Comparison of ENCODE assay signal across 8 mouse cellular contexts in genomic region chr1:91239112-91239511, GRCm38 (mm10). TPM values are rescaled to one million over a fixed set of nuclear protein-coding genes. Genes with fewer than 3 reads are reported as not detected.
DNase-seq lines count a peak whose midpoint lies in the region; ATAC-seq and TF ChIP-seq lines count a peak whose summit lies in the region.

No protein-coding gene starts in this region.

- no peak overlapping the region for H3K4me2 ChIP-seq in hindbrain, embryonic 14.5 days (replicated peaks)
- H3K4me2 ChIP-seq in CH12.LX (ENCODE audit: insufficient read depth, low read depth, poor library complexity, severe bottlenecking), result no peak overlapping the region
- no peak overlapping the region for H3K4me2 ChIP-seq in stomach, postnatal 0 days (replicated peaks; ENCODE audit: low read depth)

- dilution Hi-C loops in CH12.LX (cut with MboI; ENCODE audit: extremely low pct_ligation_motif_present, extremely low pct_unique_long_range_greater_than_20kb, low sequenced_read_pairs), result no loop called here

- in situ Hi-C loops in CH12.LX (cut with MboI; ENCODE audit: low pct_ligation_motif_present, low pct_unique_long_range_greater_than_20kb, low sequenced_read_pairs), result no loop called here

- ATAC-seq in hindbrain, embryonic 14.5 days (ENCODE audit: low FRiP score), result no peak
- ATAC-seq in stomach, postnatal 0 days (ENCODE audit: low FRiP score, low TSS enrichment), result 0 out of 2 replicates have a peak, but pooled peaks have one; percentile 49

- DNase-seq in hindbrain, embryonic 10.5 days (ENCODE audit: low spot score), result peak; percentile 50
- DNase-seq in hindbrain, embryonic 14.5 days (ENCODE audit: low spot score), result no peak
- peak; percentile 28 for DNase-seq in CH12.LX (ENCODE audit: extremely low read depth)
- peak; percentile 54 to 55 for DNase-seq in cerebellum, postnatal 4 days (ENCODE audit: low spot score in 2 of 2)
- peak; percentile 87 for DNase-seq in heart, embryonic 10.5 days (ENCODE audit: low spot score)
- DNase-seq in left cerebral cortex, postnatal 25 days (ENCODE audit: low spot score in 2 of 2), result peak; percentile 39 to 50
- peak; percentile 41 for DNase-seq in mesoderm, embryonic 11.5 days (ENCODE audit: low read depth, low spot score)
- peak; percentile 58 for DNase-seq in stomach, postnatal 0 days (ENCODE audit: low spot score)

- no peak for TF ChIP-seq EP300 in CH12.LX (IDR thresholded peaks at IDR 0.05; ENCODE audit: low read length)
- TF ChIP-seq EP300 in stomach, postnatal 0 days (optimal IDR thresholded peaks at IDR 0.05), result no peak

- TF ChIP-seq CTCF in CH12.LX (conservative IDR thresholded peaks at IDR 0.05 in 1 of 2, IDR thresholded peaks at IDR 0.05 in 1 of 2; ENCODE audit: low read depth in 2 of 2, low read length in 2 of 2), result peak; percentile 52 to 88
- TF ChIP-seq CTCF in stomach, postnatal 0 days (IDR thresholded peaks at IDR 0.05; ENCODE audit: low read depth), result peak; percentile 85

- peak; percentile 86 for TF ChIP-seq RAD21 in CH12.LX (IDR thresholded peaks at IDR 0.05; ENCODE audit: low read depth, low read length)

- no peak overlapping the region for H3K9ac ChIP-seq in hindbrain, embryonic 14.5 days
- no peak overlapping the region for H3K9ac ChIP-seq in CH12.LX (ENCODE audit: insufficient read depth, low read depth)
- H3K9ac ChIP-seq in stomach, postnatal 0 days (ENCODE audit: low read length), result no peak overlapping the region

- no peaks in the 10 kb centered on the region for H3K36me3 ChIP-seq in hindbrain, embryonic 10.5 days
- no peaks in the 10 kb centered on the region for H3K36me3 ChIP-seq in hindbrain, embryonic 14.5 days (replicated peaks; ENCODE audit: control insufficient read depth, insufficient read depth)
- no peaks in the 10 kb centered on the region for H3K36me3 ChIP-seq in CH12.LX (replicated peaks in 1 of 2; ENCODE audit: control insufficient read depth in 1 of 2, insufficient read depth in 1 of 2, low read length in 1 of 2)
- no peaks in the 10 kb centered on the region for H3K36me3 ChIP-seq in heart, embryonic 10.5 days
- H3K36me3 ChIP-seq in stomach, postnatal 0 days (ENCODE audit: control insufficient read depth, insufficient read depth, low read length), result no peaks in the 10 kb centered on the region

- H3K4me1 ChIP-seq in hindbrain, embryonic 10.5 days (replicated peaks), result no peaks in the 10 kb centered on the region
- no peaks in the 10 kb centered on the region for H3K4me1 ChIP-seq in hindbrain, embryonic 14.5 days (replicated peaks; ENCODE audit: control insufficient read depth, insufficient read depth, low read length)
- peaks cover 4 to 14% of the 10 kb centered on the region in 2 experiments; a peak in 2 of 4 replicates for H3K4me1 ChIP-seq in CH12.LX (ENCODE audit: control insufficient read depth in 1 of 2, insufficient read depth in 2 of 2)
- H3K4me1 ChIP-seq in heart, embryonic 10.5 days, result peaks cover 8% of the 10 kb centered on the region; the same call in 1 of the 2 replicates
- H3K4me1 ChIP-seq in stomach, postnatal 0 days (replicated peaks; ENCODE audit: control insufficient read depth, insufficient read depth), result no peaks in the 10 kb centered on the region

- H3K4me3 ChIP-seq in hindbrain, embryonic 10.5 days, result no peak overlapping the region
- H3K4me3 ChIP-seq in hindbrain, embryonic 14.5 days (replicated peaks; ENCODE audit: low read length), result no peak overlapping the region
- no peak overlapping the region for H3K4me3 ChIP-seq in CH12.LX (replicated peaks in 1 of 3; ENCODE audit: low read depth in 2 of 3, low read length in 2 of 3, poor library complexity in 1 of 3)
- H3K4me3 ChIP-seq in heart, embryonic 10.5 days, result no peak overlapping the region
- no peak overlapping the region for H3K4me3 ChIP-seq in stomach, postnatal 0 days (ENCODE audit: low read depth, low read length)

- H3K27me3 ChIP-seq in hindbrain, embryonic 10.5 days (ENCODE audit: insufficient read depth, poor library complexity, severe bottlenecking), result no peaks in the 10 kb centered on the region
- no peaks in the 10 kb centered on the region for H3K27me3 ChIP-seq in hindbrain, embryonic 14.5 days (ENCODE audit: control insufficient read depth, insufficient read depth, low read length)
- H3K27me3 ChIP-seq in CH12.LX (replicated peaks), result peaks cover 4% of the 10 kb centered on the region
- no peaks in the 10 kb centered on the region for H3K27me3 ChIP-seq in heart, embryonic 10.5 days (ENCODE audit: insufficient read depth, poor library complexity, severe bottlenecking)
- H3K27me3 ChIP-seq in stomach, postnatal 0 days (ENCODE audit: control insufficient read depth, insufficient read depth, low read length), result no peaks in the 10 kb centered on the region

- no peaks in the 10 kb centered on the region for H3K79me2 ChIP-seq in CH12.LX (replicated peaks; ENCODE audit: control insufficient read depth, extremely low read depth, insufficient read depth, poor library complexity, severe bottlenecking)

- no peaks in the 10 kb centered on the region for H3K9me3 ChIP-seq in hindbrain, embryonic 10.5 days
- no peaks in the 10 kb centered on the region for H3K9me3 ChIP-seq in hindbrain, embryonic 14.5 days (ENCODE audit: control insufficient read depth, low read length)
- no peaks in the 10 kb centered on the region for H3K9me3 ChIP-seq in CH12.LX (replicated peaks; ENCODE audit: low read length)
- no peaks in the 10 kb centered on the region for H3K9me3 ChIP-seq in heart, embryonic 10.5 days
- no peaks in the 10 kb centered on the region for H3K9me3 ChIP-seq in stomach, postnatal 0 days (ENCODE audit: control insufficient read depth, low read length)

- no peak overlapping the region for H3K27ac ChIP-seq in hindbrain, embryonic 10.5 days
- no peak overlapping the region for H3K27ac ChIP-seq in hindbrain, embryonic 14.5 days
- no peak overlapping the region for H3K27ac ChIP-seq in CH12.LX (ENCODE audit: insufficient read depth, low read depth)
- peak overlapping the region; percentile 23; the same call in 1 of the 2 replicates for H3K27ac ChIP-seq in heart, embryonic 10.5 days
- no peak overlapping the region for H3K27ac ChIP-seq in stomach, postnatal 0 days (replicated peaks)

- intact Hi-C loops in left cerebral cortex, postnatal 25 days (cut with DNase I), result loop anchor here (1.0 kb wide), 1 partner anchor 60 kb away; the partner anchor contains the start of gene Ramp1

- TF ChIP-seq POLR2A in CH12.LX (IDR thresholded peaks at IDR 0.05; ENCODE audit: low read depth, low read length), result no peak

- 27% methylated on average over 5 of the region's 5 CpGs for WGBS in hindbrain, embryonic 10.5 days
- WGBS in hindbrain, embryonic 14.5 days, result 31% methylated on average over 5 of the region's 5 CpGs
- WGBS in heart, embryonic 10.5 days, result 10% methylated on average over 5 of the region's 5 CpGs
- 6% methylated on average over 5 of the region's 5 CpGs for WGBS in stomach, postnatal 0 days

TF ChIP-seq in CH12.LX, 34 proteins besides CTCF, POLR2A, EP300 and RAD21:
- TF ChIP-seq MYC (IDR thresholded peaks at IDR 0.05; ENCODE audit: low read depth, low read length) (no peak), MEF2A (IDR thresholded peaks at IDR 0.05; ENCODE audit: borderline replicate concordance, low read depth, low read length) (0 out of 2 replicates have a peak, but pooled peaks have one; percentile 5), SMC3 (IDR thresholded peaks at IDR 0.05; ENCODE audit: low read depth, low read length) (peak; percentile 89), ZC3H11A (IDR thresholded peaks at IDR 0.05; ENCODE audit: low read depth, low read length) (peak; percentile 37)

RNA-seq across cellular contexts. Expression of gene Ube2f, which starts 11.0 kb away (rescaled TPM):
- 86.2 and 87.1 TPM in 2 replicates for polyA plus RNA-seq in hindbrain, embryonic 10.5 days (2016; fragmentation: Nextera tagmentation; extraction: Ambion mirVana)
- 63.8 and 67.6 TPM in 2 replicates for polyA plus RNA-seq in hindbrain, embryonic 14.5 days (2014; fragmentation: Nextera tagmentation; extraction: Ambion mirVana)
- total RNA-seq in CH12.LX (2012; rRNA removed) (30.3 and 35.6 TPM in 2 replicates), CH12.LX (2014; rRNA removed) (58.1 and 58.8 TPM in 2 replicates)
- polyA plus RNA-seq in CH12.LX (2012; ENCODE audit: insufficient read length, low read depth), result 69.3 and 70.5 TPM in 2 replicates
- polyA plus RNA-seq in heart, embryonic 10.5 days (2016; fragmentation: Nextera tagmentation; extraction: Ambion mirVana), result 76.9 and 82.8 TPM in 2 replicates
- 10 to 100 TPM; 54.9 TPM for total RNA-seq in left cerebral cortex, postnatal 25 days (2021)
- polyA plus RNA-seq in stomach, postnatal 0 days (2015; fragmentation: Nextera tagmentation; extraction: Ambion mirVana), result 56.9 and 61.7 TPM in 2 replicates

RNA-seq across cellular contexts. Expression of gene Scly, which starts 59.0 kb away (rescaled TPM):
- 17.9 and 19.1 TPM in 2 replicates for polyA plus RNA-seq in hindbrain, embryonic 10.5 days (2016; fragmentation: Nextera tagmentation; extraction: Ambion mirVana)
- polyA plus RNA-seq in hindbrain, embryonic 14.5 days (2014; fragmentation: Nextera tagmentation; extraction: Ambion mirVana), result 9.7 and 10.5 TPM in 2 replicates
- total RNA-seq in CH12.LX (2012; rRNA removed) (25.6 and 31.9 TPM in 2 replicates), CH12.LX (2014; rRNA removed) (15.8 and 21.3 TPM in 2 replicates)
- polyA plus RNA-seq in CH12.LX (2012; ENCODE audit: insufficient read length, low read depth), result 66.6 and 71.2 TPM in 2 replicates
- 21.2 and 21.9 TPM in 2 replicates for polyA plus RNA-seq in heart, embryonic 10.5 days (2016; fragmentation: Nextera tagmentation; extraction: Ambion mirVana)
- 10 to 100 TPM; 15.0 to 16.0 TPM for total RNA-seq in left cerebral cortex, postnatal 25 days (2021)
- 8.2 and 8.9 TPM in 2 replicates for polyA plus RNA-seq in stomach, postnatal 0 days (2015; fragmentation: Nextera tagmentation; extraction: Ambion mirVana)

RNA-seq across cellular contexts. Expression of gene Ramp1, which starts 59.5 kb away (rescaled TPM):
- 0.51 and 0.81 TPM in 2 replicates for polyA plus RNA-seq in hindbrain, embryonic 10.5 days (2016; fragmentation: Nextera tagmentation; extraction: Ambion mirVana)
- polyA plus RNA-seq in hindbrain, embryonic 14.5 days (2014; fragmentation: Nextera tagmentation; extraction: Ambion mirVana), result 12.5 and 14.2 TPM in 2 replicates
- total RNA-seq in CH12.LX (2012; rRNA removed) (not detected in 2 replicates), CH12.LX (2014; rRNA removed) (not detected in 2 replicates)
- not detected in 2 replicates for polyA plus RNA-seq in CH12.LX (2012; ENCODE audit: insufficient read length, low read depth)
- polyA plus RNA-seq in heart, embryonic 10.5 days (2016; fragmentation: Nextera tagmentation; extraction: Ambion mirVana), result 16.8 and 24.9 TPM in 2 replicates
- 10 to 100 TPM; 49.9 to 54.2 TPM for total RNA-seq in left cerebral cortex, postnatal 25 days (2021)
- 10.5 and 11.5 TPM in 2 replicates for polyA plus RNA-seq in stomach, postnatal 0 days (2015; fragmentation: Nextera tagmentation; extraction: Ambion mirVana)
